Mouse (Mus musculus) kidney, adult 2 months (tissue): ENCODE data around the gene Ecsit. TPM values are rescaled to one million over a fixed set of nuclear protein-coding genes. Genes with fewer than 3 reads are reported as not detected.

Experiments used
- DNase-seq: peaks from one replicate; pipeline ENCODE4 v3.0.0; 2021
- H3K27ac ChIP-seq: fragments of 200-500 bp; 2 replicates; pipeline ENCODE4 v1.5.1; 2012; ENCODE audit warnings: low read depth, low read length, control low read depth, inconsistent platforms; ENCODE audit not compliant: insufficient read depth
- H3K27me3 ChIP-seq: fragments of 200-500 bp; replicated peaks from 2 replicates; pipeline ENCODE4 v1.6.1; 2012; ENCODE audit warnings: mild to moderate bottlenecking, moderate library complexity, low read length, inconsistent platforms; ENCODE audit not compliant: control insufficient read depth, insufficient read depth
- H3K36me3 ChIP-seq: fragments of 200-500 bp; 2 replicates; pipeline ENCODE4 v1.6.1; 2012; ENCODE audit warnings: mild to moderate bottlenecking, moderate library complexity, low read length, inconsistent platforms; ENCODE audit not compliant: control insufficient read depth, insufficient read depth
- H3K4me1 ChIP-seq: fragments of 200-500 bp; 2 replicates; pipeline ENCODE4 v1.6.1; 2011; ENCODE audit warnings: low read length; ENCODE audit not compliant: control insufficient read depth, insufficient read depth
- H3K4me3 ChIP-seq: fragments of 200-500 bp; 2 replicates; pipeline ENCODE4 v1.5.1; 2011; ENCODE audit warnings: mild to moderate bottlenecking, low read depth, low read length, control low read depth; ENCODE audit not compliant: insufficient read depth
- CTCF ChIP-seq: fragments of 200-500 bp; conservative IDR thresholded peaks from 2 replicates; pipeline ENCODE4 v1.5.1; 2011; ENCODE audit warnings: low read depth, mild to moderate bottlenecking, control low read depth, low read length, moderate library complexity, mixed read lengths; ENCODE audit not compliant: insufficient read depth, insufficient read length
- POLR2A ChIP-seq: fragments of 200-500 bp; IDR thresholded peaks from one replicate; pipeline ENCODE4 v1.6.1; 2011; ENCODE audit warnings: low read depth, low read length, control low read depth
- WGBS: fragments of 180-500 bp; shearing (Covaris S2); methylation state at CpG from one replicate; pipeline ENCODE4 v1.1.7; 2018; 5-methylcytosine and 5-hydroxymethylcytosine counted together
- polyA plus RNA-seq: library from polyadenylated mRNA; depleted of rRNA; stranded (reverse); fragments of >200 nt; gene quantifications from 2 replicates; pipeline ENCODE4 v1.2.3, GENCODE M21; 2012

Ecsit gene
- polyA plus RNA-seq, 1 experiment = 143 TPM

- Histone ChIP-seq H3K36me3 (no peaks in the 10 kb centered on the region), H3K4me1 (no peaks in the 10 kb centered on the region; the same call in 1 of the 2 replicates), H3K27ac (no peak within 1 kb of the TSS), H3K4me3 (0 out of 2 replicates have a peak within 1 kb of the TSS, but pooled peaks have one; percentile 7), H3K27me3 (peaks cover 4% of the 10 kb centered on the region)
- 3% methylated on average over 27 of the region's 28 CpGs for WGBS
- TF ChIP-seq POLR2A (no peak), CTCF (no peak)
- no peak for DNase-seq
Measured at GRCm38 (mm10) chr9:22051958-22052254, 33.3 kb downstream of the Ecsit start, which contains the start of gene Elavl3. Gene Elavl3, minus strand, starts transcription at chr9:22052023.

- no peaks in the 10 kb centered on the region; the same call in 1 of the 2 replicates for H3K4me1 ChIP-seq
- peaks cover 4% of the 10 kb centered on the region for H3K27me3 ChIP-seq
- no peak for DNase-seq
- TF ChIP-seq POLR2A (no peak), CTCF (no peak)
- H3K36me3 ChIP-seq = no peaks in the 10 kb centered on the region
- no peak overlapping the region for H3K27ac ChIP-seq
- 0 out of 2 replicates have a peak overlapping the region, but pooled peaks have one; percentile 7 for H3K4me3 ChIP-seq
- 2% methylated on average over 66 of the region's 67 CpGs for WGBS
Measured at GRCm38 (mm10) chr9:22051161-22051957, 33.9 kb downstream of the Ecsit start.

- TF ChIP-seq CTCF (no peak), POLR2A (no peak)
- WGBS = 3% methylated on average over 42 of the region's 43 CpGs
- H3K27ac ChIP-seq = no peak overlapping the region
- H3K36me3 ChIP-seq = no peaks in the 10 kb centered on the region
- H3K27me3 ChIP-seq = peaks cover 4% of the 10 kb centered on the region
- peak; percentile 63 for DNase-seq
- no peaks in the 10 kb centered on the region for H3K4me1 ChIP-seq
- H3K4me3 ChIP-seq = 0 out of 2 replicates have a peak overlapping the region, but pooled peaks have one; percentile 7
Measured at GRCm38 (mm10) chr9:22050351-22050889, 34.8 kb downstream of the Ecsit start.

GRCm38 (mm10) chr9:22049721-22050270, 35.4 kb downstream of the Ecsit start:
- no peaks in the 10 kb centered on the region for H3K4me1 ChIP-seq
- no peaks in the 10 kb centered on the region for H3K36me3 ChIP-seq
- no peak overlapping the region for H3K4me3 ChIP-seq
- DNase-seq = no peak
- H3K27ac ChIP-seq = no peak overlapping the region
- peaks cover 4% of the 10 kb centered on the region for H3K27me3 ChIP-seq
- 74% methylated on average over 4 of the region's 4 CpGs for WGBS
- no peak for TF ChIP-seq CTCF
- no peak for TF ChIP-seq POLR2A

- peaks cover 4% of the 10 kb centered on the region for H3K27me3 ChIP-seq
- TF ChIP-seq CTCF (no peak), POLR2A (no peak)
- 83% methylated on average over 11 of the region's 11 CpGs for WGBS
- H3K27ac ChIP-seq = no peak overlapping the region
- no peaks in the 10 kb centered on the region for H3K36me3 ChIP-seq
- H3K4me1 ChIP-seq = no peaks in the 10 kb centered on the region
- DNase-seq = no peak
- no peak overlapping the region for H3K4me3 ChIP-seq
Measured at GRCm38 (mm10) chr9:22049315-22049714, 35.9 kb downstream of the Ecsit start.

- Histone ChIP-seq H3K4me1 (no peaks in the 10 kb centered on the region), H3K27ac (no peak overlapping the region), H3K36me3 (no peaks in the 10 kb centered on the region), H3K4me3 (no peak overlapping the region), H3K27me3 (peaks cover 4% of the 10 kb centered on the region)
- TF ChIP-seq POLR2A = no peak
- no peak for TF ChIP-seq CTCF
- WGBS = 48% methylated on average over 9 of the region's 9 CpGs
- DNase-seq = no peak
Measured at GRCm38 (mm10) chr9:22047329-22047728, 37.9 kb downstream of the Ecsit start.

GRCm38 (mm10) chr9:22041832-22042231, 43.4 kb downstream of the Ecsit start:
- Histone ChIP-seq H3K27me3 (no peaks in the 10 kb centered on the region), H3K4me1 (no peaks in the 10 kb centered on the region), H3K4me3 (no peak overlapping the region), H3K36me3 (no peaks in the 10 kb centered on the region), H3K27ac (no peak overlapping the region)
- DNase-seq = no peak
- no peak for TF ChIP-seq CTCF
- no peak for TF ChIP-seq POLR2A
- WGBS = 48% methylated on average over 2 of the region's 2 CpGs
